31 mouse cellular contexts compared by ENCODE assay signal in the genomic region with DNA sequence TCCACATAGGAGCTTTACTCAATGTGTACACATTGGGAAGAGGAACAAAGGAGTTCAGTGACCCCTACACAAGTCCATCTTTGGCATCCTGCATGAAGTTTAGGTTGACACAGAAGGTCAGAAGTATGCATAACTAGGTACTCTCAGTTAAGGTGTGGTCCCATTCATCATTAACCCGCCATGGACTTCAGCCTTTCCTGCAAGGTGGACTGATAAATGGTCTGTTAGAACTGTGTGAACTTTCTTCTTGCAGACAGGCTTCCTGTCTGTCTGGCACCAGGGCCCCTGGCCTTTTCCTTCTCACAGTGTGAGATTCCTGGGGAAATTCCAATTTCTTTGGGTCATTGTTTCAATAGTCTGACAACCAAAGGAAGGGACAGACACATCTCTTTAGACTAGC.
A peak's percentile ranks its signal among the peaks of the same experiment; 100 is the strongest.
DNase-seq lines count a peak whose midpoint lies in the region; ATAC-seq lines count a peak whose summit lies in the region.
"Had no signal": no experiment of that assay in that cellular context is flagged by ENCODE, and none has a peak within 500 bp of the region (broad histone marks: within the 10 kb centered on the region; RNA-seq: fewer than 3 reads in every experiment).

No protein-coding gene starts in this region.

- H3K27me3 ChIP-seq in kidney, embryonic 14.5 days (ENCODE audit: control insufficient read depth, insufficient read depth, low read length), result no peaks in the 10 kb centered on the region
- no peaks in the 10 kb centered on the region for H3K27me3 ChIP-seq in intestine, embryonic 14.5 days (replicated peaks; ENCODE audit: control insufficient read depth, insufficient read depth, low read length)
- 0 out of 2 replicates have a peak, but pooled peaks cover 2% of the 10 kb centered on the region for H3K27me3 ChIP-seq in intestine, embryonic 16.5 days (replicated peaks; ENCODE audit: control insufficient read depth, insufficient read depth, low read length)
- H3K27me3 ChIP-seq: heart, embryonic 12.5 days; liver, embryonic 13.5 days had no signal

- H3K4me1 ChIP-seq in kidney, embryonic 14.5 days (ENCODE audit: control insufficient read depth, insufficient read depth, low read length), result no peaks in the 10 kb centered on the region
- H3K4me1 ChIP-seq in intestine, embryonic 14.5 days (replicated peaks; ENCODE audit: control insufficient read depth, insufficient read depth, low read length), result no peaks in the 10 kb centered on the region
- no peaks in the 10 kb centered on the region for H3K4me1 ChIP-seq in intestine, embryonic 16.5 days (ENCODE audit: control insufficient read depth, insufficient read depth, low read length)
- H3K4me1 ChIP-seq: heart, embryonic 12.5 days; hindbrain, embryonic 13.5 days; liver, embryonic 13.5 days had no signal

- no peaks in the 10 kb centered on the region for H3K36me3 ChIP-seq in kidney, embryonic 14.5 days (ENCODE audit: control insufficient read depth, insufficient read depth, low read length)
- H3K36me3 ChIP-seq in intestine, embryonic 14.5 days (ENCODE audit: control insufficient read depth, insufficient read depth, low read length), result no peaks in the 10 kb centered on the region
- no peaks in the 10 kb centered on the region for H3K36me3 ChIP-seq in intestine, embryonic 16.5 days (ENCODE audit: control insufficient read depth, insufficient read depth, low read length)
- H3K36me3 ChIP-seq: heart, embryonic 12.5 days; hindbrain, embryonic 13.5 days; liver, embryonic 13.5 days had no signal

- H3K27ac ChIP-seq in kidney, embryonic 14.5 days (ENCODE audit: low read depth, low read length), result no peak overlapping the region
- no peak overlapping the region for H3K27ac ChIP-seq in intestine, embryonic 14.5 days (ENCODE audit: low read depth)
- no peak overlapping the region for H3K27ac ChIP-seq in intestine, embryonic 16.5 days (ENCODE audit: low read length)
- H3K27ac ChIP-seq: gastrocnemius, adult 2 months; hindbrain, embryonic 13.5 days; left cerebral cortex, adult 2 months; liver, embryonic 13.5 days had no signal

- H3K4me3 ChIP-seq in kidney, embryonic 14.5 days (ENCODE audit: low read length), result no peak overlapping the region
- H3K4me3 ChIP-seq in intestine, embryonic 14.5 days (ENCODE audit: low read depth, low read length), result no peak overlapping the region
- H3K4me3 ChIP-seq in intestine, embryonic 16.5 days (ENCODE audit: low read length), result no peak overlapping the region
- H3K4me3 ChIP-seq: erythroblast, embryonic 14.5 days; gastrocnemius, adult 2 months; heart, embryonic 12.5 days; hindbrain, embryonic 13.5 days; left cerebral cortex, adult 2 months; liver, embryonic 13.5 days had no signal

- no peak overlapping the region for H3K9ac ChIP-seq in kidney, embryonic 14.5 days (ENCODE audit: low read depth, low read length)
- no peak overlapping the region for H3K9ac ChIP-seq in intestine, embryonic 14.5 days (ENCODE audit: low read length)
- H3K9ac ChIP-seq in intestine, embryonic 16.5 days (ENCODE audit: low read depth, low read length), result no peak overlapping the region
- H3K9ac ChIP-seq: heart, embryonic 12.5 days; hindbrain, embryonic 13.5 days; liver, embryonic 13.5 days had no signal

- H3K4me2 ChIP-seq in kidney, embryonic 14.5 days (replicated peaks; ENCODE audit: low read depth, low read length), result no peak overlapping the region
- H3K4me2 ChIP-seq in intestine, embryonic 14.5 days (ENCODE audit: low read length), result no peak overlapping the region
- H3K4me2 ChIP-seq in intestine, embryonic 16.5 days (ENCODE audit: low read depth, low read length), result no peak overlapping the region
- H3K4me2 ChIP-seq: heart, embryonic 12.5 days; hindbrain, embryonic 13.5 days; liver, embryonic 13.5 days; midbrain, embryonic 11.5 days had no signal

- no peak for ATAC-seq in kidney, embryonic 14.5 days (ENCODE audit: low FRiP score, low TSS enrichment)
- ATAC-seq in intestine, embryonic 14.5 days (replicated peaks; ENCODE audit: low FRiP score, low TSS enrichment, low read depth), result 0 out of 2 replicates have a peak, but pooled peaks have one; percentile 53
- ATAC-seq in intestine, embryonic 16.5 days, result peak; percentile 98
- ATAC-seq: activated CD4-positive, CD25-positive, alpha-beta regulatory T cell, adult 4 months; forebrain, embryonic 16.5 days; midbrain, embryonic 16.5 days had no signal

- peak; percentile 13 to 25 for DNase-seq in kidney, adult 8-10 months
- no peak for DNase-seq in intestine, embryonic 14.5 days (ENCODE audit: low spot score)
- peak; percentile 8 to 42 for DNase-seq in kidney, postnatal 25 days
- no peak for DNase-seq in retina, embryonic 14.5 days (ENCODE audit: low spot score)
- no peak for DNase-seq in testis, postnatal 10 days (ENCODE audit: low spot score)
- no peak for DNase-seq in right cerebral cortex, postnatal 25 days
- DNase-seq: adrenal gland, postnatal 14 days; B cell, adult 2 months; cerebellum, adult 11 months; cerebellum, adult 9-10 months; cerebellum, postnatal 36 days; gastrocnemius, adult 2 months; gastrocnemius, postnatal 36 days; heart, adult 18-20 months; heart, postnatal 4 days; left cerebral cortex, postnatal 4 days; liver, embryonic 13.5 days; lung, adult 2 months; lung, postnatal 14 days; right cerebral cortex, adult 18-20 months; right cerebral cortex, postnatal 4 days had no signal

- WGBS in kidney, embryonic 14.5 days, result 56% methylated on average over 1 of the region's 1 CpGs
- WGBS in intestine, embryonic 14.5 days, result 63% methylated on average over 1 of the region's 1 CpGs
- WGBS in intestine, embryonic 16.5 days, result 57% methylated on average over 1 of the region's 1 CpGs

- no peaks in the 10 kb centered on the region for H3K9me3 ChIP-seq in kidney, embryonic 14.5 days (ENCODE audit: control insufficient read depth, low read length)
- H3K9me3 ChIP-seq in intestine, embryonic 14.5 days (ENCODE audit: control insufficient read depth, low read length), result no peaks in the 10 kb centered on the region
- no peaks in the 10 kb centered on the region for H3K9me3 ChIP-seq in intestine, embryonic 16.5 days (ENCODE audit: control insufficient read depth, low read length)
- H3K9me3 ChIP-seq: heart, embryonic 12.5 days; hindbrain, embryonic 13.5 days; liver, embryonic 13.5 days had no signal

Comparison
In these comparisons a context has a peak if more than half of its experiments do, and no peak if none do; other contexts are left out.
1. DNase-seq: peak in kidney, adult 8-10 months (2 of 2) and kidney, postnatal 25 days (2 of 2); none in intestine, embryonic 14.5 days (single experiment), retina, embryonic 14.5 days (single experiment), testis, postnatal 10 days (single experiment) and right cerebral cortex, postnatal 25 days (single experiment).